Mouse (Mus musculus) spleen, adult 2 months (tissue): Measurements from ENCODE around the gene Tbx15. TPM values are rescaled to one million over a fixed set of nuclear protein-coding genes. Genes with fewer than 3 reads are reported as not detected.

Source experiments
- DNase-seq, 2 experiments: peaks; one replicate each; pipeline versions ENCODE4 v3.0.0 to v3.0.0-alpha.2; 2012 to 2021; ENCODE audit warnings: low spot score in 2 of 2, low read depth in 1 of 2
- H3K27ac ChIP-seq: fragments of 200-500 bp; 2 replicates; pipeline ENCODE4 v1.5.1; 2012; ENCODE audit warnings: low read length, inconsistent platforms; ENCODE audit not compliant: insufficient read depth
- H3K27me3 ChIP-seq: fragments of 200-500 bp; 2 replicates; pipeline ENCODE4 v1.6.1; 2012; ENCODE audit warnings: mild to moderate bottlenecking, moderate library complexity, low read length, inconsistent platforms; ENCODE audit not compliant: control insufficient read depth, insufficient read depth
- H3K36me3 ChIP-seq: fragments of 200-500 bp; 2 replicates; pipeline ENCODE4 v1.6.1; 2012; ENCODE audit warnings: mild to moderate bottlenecking, low read length, inconsistent platforms; ENCODE audit not compliant: control insufficient read depth, insufficient read depth
- H3K4me1 ChIP-seq: fragments of 200-500 bp; 2 replicates; pipeline ENCODE4 v1.6.1; 2011; ENCODE audit warnings: inconsistent platforms; ENCODE audit not compliant: control insufficient read depth, insufficient read depth, insufficient read length
- H3K4me3 ChIP-seq: fragments of 200-500 bp; 2 replicates; pipeline ENCODE4 v1.5.1; 2011; ENCODE audit warnings: mild to moderate bottlenecking, inconsistent platforms; ENCODE audit not compliant: insufficient read depth, insufficient read length; ENCODE audit errors: extremely low read depth
- CTCF ChIP-seq: fragments of 200-500 bp; IDR thresholded peaks from 2 replicates; pipeline ENCODE4 v1.5.1; 2011; ENCODE audit warnings: mild to moderate bottlenecking, inconsistent platforms; ENCODE audit not compliant: insufficient read depth, insufficient read length, insufficient replicate concordance; ENCODE audit errors: extremely low read depth
- POLR2A ChIP-seq: fragments of 200-500 bp; IDR thresholded peaks from 2 replicates; pipeline ENCODE4 v1.6.1; 2011; ENCODE audit warnings: low read depth, low read length, inconsistent platforms
- WGBS: fragments of 180-500 bp; shearing (Covaris S2); methylation state at CpG from one replicate; pipeline ENCODE4 v1.1.7; 2018; 5-methylcytosine and 5-hydroxymethylcytosine counted together
- polyA plus RNA-seq: library from polyadenylated mRNA; depleted of rRNA; stranded (reverse); fragments of >200 nt; gene quantifications from 2 replicates; pipeline ENCODE4 v1.2.3, GENCODE M21; 2012

The Tbx15 gene
- polyA plus RNA-seq, 1 experiment = not detected

GRCm38 (mm10) chr3:99311943-99312635, 71.9 kb downstream of the Tbx15 start:
- no peak for DNase-seq
- Histone ChIP-seq H3K4me1 (no peaks in the 10 kb centered on the region), H3K4me3 (no peak overlapping the region), H3K36me3 (no peaks in the 10 kb centered on the region), H3K27ac (no peak overlapping the region), H3K27me3 (no peaks in the 10 kb centered on the region)
- TF ChIP-seq POLR2A = no peak
- no peak for TF ChIP-seq CTCF
- WGBS = 77% methylated on average over 7 of the region's 7 CpGs

DNA sequence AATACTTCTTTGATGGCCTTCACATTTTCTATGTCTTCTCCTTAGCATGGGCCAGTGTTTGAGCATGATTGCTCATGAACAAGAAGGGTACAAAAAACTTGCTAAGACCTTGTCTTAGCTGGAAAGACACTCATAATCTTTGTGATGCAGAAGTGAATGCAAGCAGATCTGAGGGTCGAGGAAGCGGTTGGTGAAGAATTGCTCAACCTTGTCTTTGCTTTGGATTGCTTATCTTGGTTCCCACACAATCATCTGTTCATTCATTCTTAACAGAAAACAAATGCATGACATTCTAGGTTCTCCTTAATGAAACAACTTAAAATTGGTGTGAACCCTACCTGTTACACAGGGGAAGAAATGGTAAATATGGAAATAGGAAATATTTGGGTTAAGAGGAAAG, 82.2 kb downstream of the Tbx15 start:
- DNase-seq = no peak
- WGBS = 81% methylated on average over 2 of the region's 2 CpGs

GRCm38 (mm10) chr3:99329316-99329715, 89.1 kb downstream of the Tbx15 start:
- Histone ChIP-seq H3K4me1 (no peaks in the 10 kb centered on the region), H3K4me3 (no peak overlapping the region), H3K36me3 (no peaks in the 10 kb centered on the region), H3K27ac (no peak overlapping the region), H3K27me3 (no peaks in the 10 kb centered on the region)
- TF ChIP-seq POLR2A (no peak), CTCF (no peak)
- DNase-seq = no peak
- WGBS = 82% methylated on average over 5 of the region's 5 CpGs

More for the DNA sequence above, 82.2 kb downstream of the Tbx15 start:
- Histone ChIP-seq H3K4me1 (no peaks in the 10 kb centered on the region), H3K4me3 (no peak overlapping the region), H3K36me3 (no peaks in the 10 kb centered on the region), H3K27me3 (no peaks in the 10 kb centered on the region), H3K27ac (no peak overlapping the region)
- TF ChIP-seq CTCF (no peak), POLR2A (no peak)

GRCm38 (mm10) chr3:99331086-99331485, 90.9 kb downstream of the Tbx15 start:
- no peak for DNase-seq
- H3K27me3 ChIP-seq = no peaks in the 10 kb centered on the region
- H3K36me3 ChIP-seq = no peaks in the 10 kb centered on the region
- no peak overlapping the region for H3K27ac ChIP-seq
- TF ChIP-seq POLR2A = no peak
- no peak for TF ChIP-seq CTCF
- no peaks in the 10 kb centered on the region for H3K4me1 ChIP-seq
- no peak overlapping the region for H3K4me3 ChIP-seq
- WGBS = 84% methylated on average over 8 of the region's 8 CpGs

DNA sequence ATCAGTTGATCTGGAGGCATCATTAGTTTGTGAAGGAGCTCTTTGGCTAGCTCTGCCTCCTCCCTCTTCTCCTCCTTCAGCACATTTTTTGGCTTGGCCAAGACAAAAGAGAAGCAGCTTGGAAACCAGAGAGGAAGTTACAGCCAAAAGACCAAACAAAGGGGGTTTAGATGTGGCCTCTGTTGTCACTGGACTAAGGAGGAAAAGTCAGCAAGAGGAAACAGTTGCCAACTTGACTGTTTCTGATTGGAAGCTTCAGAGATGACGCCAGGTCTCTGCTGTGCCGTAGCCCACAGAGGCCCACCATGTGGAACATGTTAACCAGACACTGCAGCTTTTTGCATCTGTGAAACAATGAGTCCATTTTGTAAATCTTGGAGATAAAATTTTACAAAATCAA, 96.7 kb downstream of the Tbx15 start:
- Histone ChIP-seq H3K27ac (no peak overlapping the region), H3K4me1 (no peaks in the 10 kb centered on the region), H3K36me3 (no peaks in the 10 kb centered on the region), H3K27me3 (no peaks in the 10 kb centered on the region), H3K4me3 (no peak overlapping the region)
- 54% methylated on average over 2 of the region's 2 CpGs for WGBS
- no peak for DNase-seq
- TF ChIP-seq POLR2A (no peak), CTCF (no peak)

DNA sequence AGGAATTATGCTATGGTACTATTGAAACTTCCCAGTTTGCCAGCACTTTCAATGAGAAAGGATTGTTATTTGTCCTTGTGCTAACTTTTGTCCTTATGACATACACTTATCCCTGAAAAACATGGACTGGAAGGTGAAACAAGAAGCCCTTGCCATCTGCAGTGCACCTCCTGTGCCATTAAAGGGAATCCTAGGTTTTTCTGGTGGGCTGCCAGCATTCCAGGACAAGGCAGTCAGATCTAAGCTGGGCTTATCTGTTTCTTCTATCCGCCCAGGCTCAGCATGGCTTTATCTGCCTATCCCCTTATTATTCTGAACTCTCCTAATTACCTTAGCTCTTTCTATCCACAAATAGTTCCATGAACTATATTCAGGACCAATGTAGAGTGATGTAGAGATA, 98.6 kb downstream of the Tbx15 start:
- Histone ChIP-seq H3K27ac (no peak overlapping the region), H3K4me1 (no peaks in the 10 kb centered on the region), H3K36me3 (no peaks in the 10 kb centered on the region), H3K27me3 (no peaks in the 10 kb centered on the region), H3K4me3 (no peak overlapping the region)
- TF ChIP-seq CTCF (no peak), POLR2A (no peak)
- WGBS = 90% methylated on average over 1 of the region's 1 CpGs
- no peak for DNase-seq

GRCm38 (mm10) chr3:99340021-99340420, 99.8 kb downstream of the Tbx15 start:
- Histone ChIP-seq H3K36me3 (no peaks in the 10 kb centered on the region), H3K4me3 (no peak overlapping the region), H3K27me3 (no peaks in the 10 kb centered on the region), H3K27ac (no peak overlapping the region), H3K4me1 (no peaks in the 10 kb centered on the region)
- no peak for TF ChIP-seq POLR2A
- TF ChIP-seq CTCF = no peak
- whole genome bisulfite sequencing = 78% methylated on average over 3 of the region's 3 CpGs
- no peak for DNase-seq
